Mouse (Mus musculus): Measurements from ENCODE around the gene Anks6.

DNA sequence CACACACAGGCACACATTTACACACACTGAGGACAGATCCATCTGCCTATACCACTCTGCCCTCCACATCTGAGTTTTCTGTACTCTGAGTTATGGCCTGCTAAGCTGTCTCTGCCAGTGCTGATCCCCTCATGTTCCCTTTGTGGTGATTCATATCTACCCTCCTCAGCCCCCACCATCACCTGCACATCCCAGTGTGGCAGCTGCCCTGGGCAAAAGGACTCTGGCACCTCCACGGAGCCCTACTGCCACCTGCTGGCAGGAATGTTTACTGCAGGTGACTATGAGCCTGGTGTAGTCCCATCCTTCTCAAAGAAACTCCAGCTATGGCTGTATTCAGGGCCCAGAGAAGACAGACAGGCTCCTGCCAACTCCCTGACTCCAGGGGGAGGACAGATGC lies 7.1 kb downstream of the Anks6 start:
- TF ChIP-seq MAFK (IDR thresholded peaks at IDR 0.05; ENCODE audit: borderline replicate concordance, low read depth, low read length), result no peak
- TF ChIP-seq HCFC1 (IDR thresholded peaks at IDR 0.05; ENCODE audit: low read depth, low read length), result no peak
- TF ChIP-seq POLR2A (IDR thresholded peaks at IDR 0.05; ENCODE audit: control insufficient read depth in 1 of 2, insufficient read depth in 1 of 2, low read depth in 1 of 2, low read length in 2 of 2, poor library complexity in 1 of 2), result no peak
- TF ChIP-seq NELFE (IDR thresholded peaks at IDR 0.05; ENCODE audit: low read depth, low read length), result no peak

All from MEL (cell line).